Mouse (Mus musculus): Measurements from ENCODE around the gene Ngb.

Gene Ngb

GRCm38 (mm10) chr12:87088331-87088730, 14.0 kb downstream of the Ngb start:
- H3K9me3 ChIP-seq (ENCODE audit: low read length) = no peaks in the 10 kb centered on the region
- H3K36me3 ChIP-seq (ENCODE audit: insufficient read depth, low read length) = no peaks in the 10 kb centered on the region
- peaks cover 25% of the 10 kb centered on the region for H3K4me1 ChIP-seq (replicated peaks; ENCODE audit: low read depth, low read length)
- no peak overlapping the region for H3K4me3 ChIP-seq (replicated peaks; ENCODE audit: low read length)
- H3K27me3 ChIP-seq (ENCODE audit: insufficient read depth, low read length) = no peaks in the 10 kb centered on the region
- no peak for TF ChIP-seq POU5F1 (IDR thresholded peaks at IDR 0.05; ENCODE audit: borderline replicate concordance, low read length)
- peak; percentile 93 for TF ChIP-seq CTCF (conservative IDR thresholded peaks at IDR 0.05; ENCODE audit: low read length)
- TF ChIP-seq NANOG (IDR thresholded peaks at IDR 0.05; ENCODE audit: borderline replicate concordance, low read length) = no peak

GRCm38 (mm10) chr12:87087236-87087635, 15.1 kb downstream of the Ngb start:
- Histone ChIP-seq H3K4me3 (replicated peaks; ENCODE audit: low read length) (peak overlapping the region; percentile 49), H3K9me3 (ENCODE audit: low read length) (no peaks in the 10 kb centered on the region), H3K36me3 (ENCODE audit: insufficient read depth, low read length) (no peaks in the 10 kb centered on the region), H3K27me3 (ENCODE audit: insufficient read depth, low read length) (no peaks in the 10 kb centered on the region), H3K4me1 (replicated peaks; ENCODE audit: low read depth, low read length) (peaks cover 25% of the 10 kb centered on the region)
- no peak for TF ChIP-seq NANOG (IDR thresholded peaks at IDR 0.05; ENCODE audit: borderline replicate concordance, low read length)

- H3K36me3 ChIP-seq (ENCODE audit: insufficient read depth, low read length) = no peaks in the 10 kb centered on the region
- no peak for TF ChIP-seq CTCF (conservative IDR thresholded peaks at IDR 0.05; ENCODE audit: low read length)
- no peak for TF ChIP-seq POU5F1 (IDR thresholded peaks at IDR 0.05; ENCODE audit: borderline replicate concordance, low read length)
- TF ChIP-seq NANOG (IDR thresholded peaks at IDR 0.05; ENCODE audit: borderline replicate concordance, low read length) = no peak
- no peak overlapping the region for H3K4me3 ChIP-seq (replicated peaks; ENCODE audit: low read length)
- H3K27me3 ChIP-seq (ENCODE audit: insufficient read depth, low read length) = peaks cover 3% of the 10 kb centered on the region; the same call in 1 of the 2 replicates
- no peaks in the 10 kb centered on the region for H3K9me3 ChIP-seq (ENCODE audit: low read length)
- peaks cover 19% of the 10 kb centered on the region for H3K4me1 ChIP-seq (replicated peaks; ENCODE audit: low read depth, low read length)
These were observed 19.5 kb downstream of the Ngb start for GRCm38 (mm10) chr12:87082797-87083196.

- H3K9me3 ChIP-seq (ENCODE audit: low read length) = 0 out of 2 replicates have a peak, but pooled peaks cover 2% of the 10 kb centered on the region
- TF ChIP-seq CTCF (conservative IDR thresholded peaks at IDR 0.05; ENCODE audit: low read length) (no peak), NANOG (IDR thresholded peaks at IDR 0.05; ENCODE audit: borderline replicate concordance, low read length) (no peak), POU5F1 (IDR thresholded peaks at IDR 0.05; ENCODE audit: borderline replicate concordance, low read length) (no peak)
- H3K27me3 ChIP-seq (ENCODE audit: insufficient read depth, low read length) = no peaks in the 10 kb centered on the region; the same call in 1 of the 2 replicates
- no peak overlapping the region for H3K4me3 ChIP-seq (replicated peaks; ENCODE audit: low read length)
- H3K4me1 ChIP-seq (replicated peaks; ENCODE audit: low read depth, low read length) = no peaks in the 10 kb centered on the region
- H3K36me3 ChIP-seq (ENCODE audit: insufficient read depth, low read length) = no peaks in the 10 kb centered on the region
These were observed 25.7 kb downstream of the Ngb start for GRCm38 (mm10) chr12:87076610-87077009.

DNA sequence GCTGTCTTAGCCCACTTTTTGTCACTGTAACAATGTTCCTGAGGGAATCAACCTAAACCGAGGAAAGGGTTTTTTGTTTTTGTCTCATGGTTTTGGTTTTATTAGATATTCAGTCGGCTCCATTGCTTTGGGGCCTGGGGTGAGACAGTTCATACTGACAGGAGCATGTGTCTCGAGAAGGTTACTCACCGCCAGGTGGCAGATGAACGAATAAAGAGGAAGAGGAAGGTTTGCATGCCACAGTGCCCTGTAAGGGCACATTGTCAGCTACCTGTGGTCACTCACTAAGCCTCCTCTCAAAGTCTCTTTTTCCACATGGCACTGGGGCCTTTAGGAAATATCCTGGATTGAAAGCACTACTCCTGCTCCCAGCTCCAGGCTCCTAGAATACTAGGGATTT, 31.8 kb downstream of the Ngb start:
- H3K27me3 ChIP-seq (ENCODE audit: insufficient read depth, low read length) = no peaks in the 10 kb centered on the region
- H3K4me1 ChIP-seq (replicated peaks; ENCODE audit: low read depth, low read length) = peaks cover 18% of the 10 kb centered on the region
- no peaks in the 10 kb centered on the region for H3K36me3 ChIP-seq (ENCODE audit: insufficient read depth, low read length)
- TF ChIP-seq POU5F1 (IDR thresholded peaks at IDR 0.05; ENCODE audit: borderline replicate concordance, low read length) (no peak), CTCF (conservative IDR thresholded peaks at IDR 0.05; ENCODE audit: low read length) (no peak), NANOG (IDR thresholded peaks at IDR 0.05; ENCODE audit: borderline replicate concordance, low read length) (no peak)
- H3K9me3 ChIP-seq (ENCODE audit: low read length) = no peaks in the 10 kb centered on the region
- H3K4me3 ChIP-seq (replicated peaks; ENCODE audit: low read length) = no peak overlapping the region

DNA sequence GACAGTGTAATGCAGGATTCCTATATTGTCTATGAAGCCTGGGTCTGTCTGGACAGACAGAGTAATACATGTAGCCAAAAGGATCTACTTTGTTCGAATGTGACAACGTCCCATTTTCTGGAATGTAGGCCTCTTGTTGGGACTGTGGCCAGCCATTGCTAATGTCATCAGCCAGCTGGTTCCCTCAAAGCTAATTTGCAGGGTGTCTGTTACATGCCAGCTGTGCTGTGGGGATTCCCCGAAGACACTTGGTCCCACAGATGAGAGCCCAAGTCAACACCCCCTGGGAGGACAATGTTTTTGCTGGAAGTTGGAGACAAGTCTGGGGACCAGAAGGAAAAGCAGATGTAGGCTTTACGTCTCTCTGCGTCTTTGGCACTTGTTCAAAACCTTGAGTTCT, 35.9 kb downstream of the Ngb start:
- H3K4me1 ChIP-seq (replicated peaks; ENCODE audit: low read depth, low read length) = peaks cover 18% of the 10 kb centered on the region
- H3K27me3 ChIP-seq (ENCODE audit: insufficient read depth, low read length) = 0 out of 2 replicates have a peak, but pooled peaks cover 5% of the 10 kb centered on the region
- no peaks in the 10 kb centered on the region for H3K36me3 ChIP-seq (ENCODE audit: insufficient read depth, low read length)
- TF ChIP-seq POU5F1 (IDR thresholded peaks at IDR 0.05; ENCODE audit: borderline replicate concordance, low read length) = no peak
- TF ChIP-seq NANOG (IDR thresholded peaks at IDR 0.05; ENCODE audit: borderline replicate concordance, low read length) = no peak
- TF ChIP-seq CTCF (conservative IDR thresholded peaks at IDR 0.05; ENCODE audit: low read length) = no peak
- H3K4me3 ChIP-seq (replicated peaks; ENCODE audit: low read length) = no peak overlapping the region
- no peaks in the 10 kb centered on the region for H3K9me3 ChIP-seq (ENCODE audit: low read length)

GRCm38 (mm10) chr12:87065446-87065845, 36.9 kb downstream of the Ngb start:
- Histone ChIP-seq H3K9me3 (ENCODE audit: low read length) (no peaks in the 10 kb centered on the region), H3K36me3 (ENCODE audit: insufficient read depth, low read length) (no peaks in the 10 kb centered on the region), H3K27me3 (ENCODE audit: insufficient read depth, low read length) (0 out of 2 replicates have a peak, but pooled peaks cover 7% of the 10 kb centered on the region), H3K4me1 (replicated peaks; ENCODE audit: low read depth, low read length) (peaks cover 18% of the 10 kb centered on the region), H3K4me3 (replicated peaks; ENCODE audit: low read length) (no peak overlapping the region)
- no peak for TF ChIP-seq CTCF (conservative IDR thresholded peaks at IDR 0.05; ENCODE audit: low read length)
- TF ChIP-seq POU5F1 (IDR thresholded peaks at IDR 0.05; ENCODE audit: borderline replicate concordance, low read length) = no peak
- TF ChIP-seq NANOG (IDR thresholded peaks at IDR 0.05; ENCODE audit: borderline replicate concordance, low read length) = no peak

- peaks cover 33% of the 10 kb centered on the region for H3K27me3 ChIP-seq (ENCODE audit: insufficient read depth, low read length)
- H3K4me1 ChIP-seq (replicated peaks; ENCODE audit: low read depth, low read length) = 0 out of 2 replicates have a peak, but pooled peaks cover 5% of the 10 kb centered on the region
- H3K9me3 ChIP-seq (ENCODE audit: low read length) = no peaks in the 10 kb centered on the region
- H3K36me3 ChIP-seq (ENCODE audit: insufficient read depth, low read length) = no peaks in the 10 kb centered on the region
- no peak overlapping the region for H3K4me3 ChIP-seq (replicated peaks; ENCODE audit: low read length)
- no peak for TF ChIP-seq CTCF (conservative IDR thresholded peaks at IDR 0.05; ENCODE audit: low read length)
- no peak for TF ChIP-seq NANOG (IDR thresholded peaks at IDR 0.05; ENCODE audit: borderline replicate concordance, low read length)
- no peak for TF ChIP-seq POU5F1 (IDR thresholded peaks at IDR 0.05; ENCODE audit: borderline replicate concordance, low read length)
These were observed 45.3 kb downstream of the Ngb start for GRCm38 (mm10) chr12:87057066-87057465.

DNA sequence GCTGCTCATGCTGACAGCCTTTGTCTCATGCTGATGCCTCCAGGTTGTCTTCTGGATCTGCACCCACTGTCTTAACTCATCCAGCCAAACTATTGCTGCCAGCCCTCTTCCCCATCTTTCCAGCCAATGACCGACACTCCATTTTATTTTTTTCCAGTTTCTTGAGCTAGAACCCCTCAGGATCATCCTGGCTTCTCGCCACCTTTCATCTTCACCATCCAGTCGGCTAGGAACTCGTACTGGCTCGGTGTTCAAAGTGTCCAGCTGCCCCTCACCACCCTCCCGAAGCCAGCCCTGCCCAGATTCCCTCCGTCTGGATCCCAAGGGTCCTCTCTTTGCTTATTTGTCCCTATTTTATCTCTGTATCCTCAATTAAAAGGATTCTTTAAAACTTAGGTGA, 47.5 kb downstream of the Ngb start:
- no peaks in the 10 kb centered on the region for H3K36me3 ChIP-seq (ENCODE audit: insufficient read depth, low read length)
- H3K4me1 ChIP-seq (replicated peaks; ENCODE audit: low read depth, low read length) = 0 out of 2 replicates have a peak, but pooled peaks cover 7% of the 10 kb centered on the region
- TF ChIP-seq CTCF (conservative IDR thresholded peaks at IDR 0.05; ENCODE audit: low read length) = no peak
- no peak for TF ChIP-seq POU5F1 (IDR thresholded peaks at IDR 0.05; ENCODE audit: borderline replicate concordance, low read length)
- TF ChIP-seq NANOG (IDR thresholded peaks at IDR 0.05; ENCODE audit: borderline replicate concordance, low read length) = no peak
- H3K4me3 ChIP-seq (replicated peaks; ENCODE audit: low read length) = no peak overlapping the region
- H3K9me3 ChIP-seq (ENCODE audit: low read length) = no peaks in the 10 kb centered on the region
- peaks cover 29% of the 10 kb centered on the region for H3K27me3 ChIP-seq (ENCODE audit: insufficient read depth, low read length)
